Mouse (Mus musculus): ENCODE measurements around the gene 6030452D12Rik. TPM values are rescaled to one million over a fixed set of nuclear protein-coding genes. Genes with fewer than 3 reads are reported as not detected.
A peak's percentile ranks its signal among the peaks of the same experiment; 100 is the strongest.

Gene 6030452D12Rik
- polyA plus RNA-seq, 1 experiment from 2014 or later, result not detected

- Histone ChIP-seq H3K27ac (no peak overlapping the region), H3K4me2 (replicated peaks) (peak overlapping the region; percentile 74), H3K4me3 (peak overlapping the region; percentile 33), H3K9me3 (no peaks in the 10 kb centered on the region), H3K9ac (peak overlapping the region; percentile 34; the same call in 1 of the 2 replicates), H3K4me1 (peaks cover 34% of the 10 kb centered on the region), H3K36me3 (no peaks in the 10 kb centered on the region), H3K27me3 (replicated peaks) (peaks cover 53% of the 10 kb centered on the region)
- ATAC-seq (ENCODE audit: low FRiP score, low read depth), result peak; percentile 51
- WGBS, result under 1% methylated on average over 30 of the region's 30 CpGs
Measured at GRCm38 (mm10) chr8:106507761-106508331, 7.5 kb downstream of the 6030452D12Rik start.

GRCm38 (mm10) chr8:106508456-106508855, 8.1 kb downstream of the 6030452D12Rik start:
- no peaks in the 10 kb centered on the region for H3K36me3 ChIP-seq
- peaks cover 53% of the 10 kb centered on the region for H3K27me3 ChIP-seq (replicated peaks)
- H3K9me3 ChIP-seq, result no peaks in the 10 kb centered on the region
- H3K4me1 ChIP-seq, result peaks cover 34% of the 10 kb centered on the region
- no peak overlapping the region for H3K27ac ChIP-seq
- ATAC-seq (ENCODE audit: low FRiP score, low read depth), result 0 out of 2 replicates have a peak, but pooled peaks have one; percentile 15
- H3K9ac ChIP-seq, result peak overlapping the region; percentile 34; the same call in 1 of the 2 replicates
- 23% methylated on average over 3 of the region's 3 CpGs for WGBS
- peak overlapping the region; percentile 74 for H3K4me2 ChIP-seq (replicated peaks)
- no peak overlapping the region for H3K4me3 ChIP-seq

DNA sequence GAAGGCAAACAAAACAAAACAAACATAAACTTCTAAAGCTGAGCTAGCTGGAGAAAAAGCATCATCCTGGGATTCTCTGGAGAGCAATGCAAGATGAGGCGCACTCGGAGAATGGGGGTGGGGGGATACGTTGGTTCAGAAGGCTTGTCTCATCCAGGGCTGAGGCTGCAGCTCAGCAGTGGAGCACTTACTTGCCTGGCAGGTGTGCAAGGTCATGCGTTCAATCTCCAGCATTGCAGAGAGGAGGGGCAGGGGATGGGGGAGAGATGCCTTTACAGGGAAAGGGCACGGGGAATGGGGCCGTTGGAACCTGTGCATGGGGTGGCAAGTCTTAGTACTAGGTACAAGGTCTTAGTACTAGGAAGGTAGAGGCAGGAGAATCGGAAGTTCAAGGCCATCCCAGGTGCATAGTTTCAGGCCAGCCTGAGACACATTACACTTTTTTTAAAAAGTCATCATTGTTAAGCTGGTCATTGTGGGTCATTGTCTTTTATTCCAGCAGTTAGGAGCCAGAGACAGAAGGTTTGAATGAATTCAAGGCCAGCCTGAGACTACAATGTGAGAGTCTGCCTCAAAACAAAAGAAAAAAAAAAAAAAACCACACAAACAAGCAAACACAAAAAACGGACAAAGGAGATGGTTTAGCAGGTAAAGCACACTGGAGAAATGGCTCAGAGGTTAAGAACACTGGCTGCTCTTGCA, 8.9 kb downstream of the 6030452D12Rik start:
- H3K9ac ChIP-seq, result no peak overlapping the region
- no peaks in the 10 kb centered on the region for H3K9me3 ChIP-seq
- no peaks in the 10 kb centered on the region for H3K36me3 ChIP-seq
- H3K4me1 ChIP-seq, result peaks cover 34% of the 10 kb centered on the region
- no peak overlapping the region for H3K4me2 ChIP-seq (replicated peaks)
- H3K27me3 ChIP-seq (replicated peaks), result peaks cover 56% of the 10 kb centered on the region
- WGBS, result 48% methylated on average over 8 of the region's 8 CpGs
- H3K27ac ChIP-seq, result no peak overlapping the region
- no peak for ATAC-seq (ENCODE audit: low FRiP score, low read depth)
- H3K4me3 ChIP-seq, result no peak overlapping the region

GRCm38 (mm10) chr8:106510365-106510975, 10.1 kb downstream of the 6030452D12Rik start, which contains the start of gene Cdh3:
Gene Cdh3 (plus strand): TSS chr8:106510891.
- 0 out of 2 replicates have a peak, but pooled peaks have one; percentile 5 for ATAC-seq (ENCODE audit: low FRiP score, low read depth)
- peak within 1 kb of the TSS; percentile 40 for H3K9ac ChIP-seq
- peaks cover 34% of the 10 kb centered on the region for H3K4me1 ChIP-seq
- no peaks in the 10 kb centered on the region for H3K36me3 ChIP-seq
- WGBS, result 2% methylated on average over 34 of the region's 34 CpGs
- no peaks in the 10 kb centered on the region for H3K9me3 ChIP-seq
- H3K27ac ChIP-seq, result no peak within 1 kb of the TSS
- peaks cover 56% of the 10 kb centered on the region for H3K27me3 ChIP-seq (replicated peaks)
- peak within 1 kb of the TSS; percentile 67 for H3K4me2 ChIP-seq (replicated peaks)
- peak within 1 kb of the TSS; percentile 35 for H3K4me3 ChIP-seq

- no peaks in the 10 kb centered on the region for H3K36me3 ChIP-seq
- H3K4me3 ChIP-seq, result peak overlapping the region; percentile 35
- H3K9ac ChIP-seq, result peak overlapping the region; percentile 40
- no peak overlapping the region for H3K27ac ChIP-seq
- H3K4me2 ChIP-seq (replicated peaks), result peak overlapping the region; percentile 67
- H3K4me1 ChIP-seq, result peaks cover 34% of the 10 kb centered on the region
- no peaks in the 10 kb centered on the region for H3K9me3 ChIP-seq
- H3K27me3 ChIP-seq (replicated peaks), result peaks cover 56% of the 10 kb centered on the region
- ATAC-seq (ENCODE audit: low FRiP score, low read depth), result peak; percentile 39; the same call in 1 of the 2 replicates
- WGBS, result 1% methylated on average over 22 of the region's 22 CpGs
Measured at GRCm38 (mm10) chr8:106511065-106511501, 10.8 kb downstream of the 6030452D12Rik start.

DNA sequence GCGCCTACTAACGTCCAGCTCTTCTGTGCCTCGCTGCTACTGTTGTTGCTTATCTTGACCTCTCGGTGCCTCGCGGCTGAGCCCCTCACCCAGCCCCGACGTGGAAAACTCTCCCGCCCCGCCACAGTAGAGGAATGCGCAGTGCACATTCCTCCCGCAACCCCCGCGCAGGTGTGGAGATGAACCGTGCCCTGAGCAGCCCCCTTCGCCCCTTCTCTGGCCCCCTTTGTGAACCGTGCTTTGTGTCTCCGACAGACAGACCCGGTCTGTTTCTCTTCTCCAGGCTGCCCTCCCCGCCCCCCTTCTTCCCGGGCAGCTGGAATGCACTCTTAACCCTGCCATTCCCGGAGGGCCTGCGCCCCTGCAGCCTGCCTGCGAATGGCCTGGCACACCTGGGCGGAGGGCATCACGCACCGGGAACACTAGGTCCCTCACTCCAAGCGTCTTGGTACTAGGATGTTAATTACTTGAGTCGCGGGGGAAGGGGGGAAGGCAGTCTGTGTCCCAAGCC, 11.3 kb downstream of the 6030452D12Rik start:
- Histone ChIP-seq H3K9me3 (no peaks in the 10 kb centered on the region), H3K36me3 (no peaks in the 10 kb centered on the region), H3K4me3 (peak overlapping the region; percentile 35), H3K27me3 (replicated peaks) (peaks cover 56% of the 10 kb centered on the region), H3K4me1 (peaks cover 34% of the 10 kb centered on the region), H3K9ac (peak overlapping the region; percentile 40; the same call in 1 of the 2 replicates), H3K27ac (no peak overlapping the region), H3K4me2 (replicated peaks) (peak overlapping the region; percentile 67)
- WGBS, result under 1% methylated on average over 30 of the region's 30 CpGs
- ATAC-seq (ENCODE audit: low FRiP score, low read depth), result 0 out of 2 replicates have a peak, but pooled peaks have one; percentile 18

- Histone ChIP-seq H3K27me3 (replicated peaks) (peaks cover 50% of the 10 kb centered on the region), H3K4me2 (replicated peaks) (peak overlapping the region; percentile 16; the same call in 1 of the 2 replicates), H3K4me1 (peaks cover 28% of the 10 kb centered on the region), H3K4me3 (no peak overlapping the region), H3K36me3 (no peaks in the 10 kb centered on the region), H3K9me3 (no peaks in the 10 kb centered on the region), H3K27ac (no peak overlapping the region), H3K9ac (no peak overlapping the region)
- 49% methylated on average over 7 of the region's 7 CpGs for WGBS
- no peak for ATAC-seq (ENCODE audit: low FRiP score, low read depth)
Measured at GRCm38 (mm10) chr8:106512475-106513150, 12.3 kb downstream of the 6030452D12Rik start.

DNA sequence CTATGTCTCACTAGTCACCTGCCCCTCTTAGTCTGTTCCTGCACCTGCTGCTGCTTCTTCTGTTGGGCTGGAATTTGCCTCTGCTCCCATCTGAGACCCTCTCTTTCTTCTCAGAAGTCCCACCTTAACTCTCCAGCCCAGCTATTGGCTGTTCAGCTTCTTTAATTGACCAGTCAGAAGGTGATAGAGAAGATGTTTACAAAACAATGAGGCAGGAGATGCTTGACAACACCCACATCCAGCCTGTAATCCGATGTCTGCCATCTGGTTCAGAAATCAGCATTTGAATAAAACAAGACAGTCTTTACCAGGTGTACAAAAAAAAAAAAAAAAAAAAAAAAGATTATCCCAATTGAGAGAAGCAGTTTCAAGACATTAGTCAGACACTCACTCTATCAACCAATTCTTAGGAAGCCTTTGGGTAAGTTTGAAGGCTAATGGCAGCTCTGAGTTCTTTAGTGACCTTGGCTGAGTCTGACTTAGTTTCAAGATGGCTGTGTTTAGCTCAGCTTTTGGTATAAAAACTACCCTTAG, 15.7 kb downstream of the 6030452D12Rik start:
- no peak overlapping the region for H3K27ac ChIP-seq
- no peak overlapping the region for H3K9ac ChIP-seq
- H3K9me3 ChIP-seq, result no peaks in the 10 kb centered on the region
- WGBS, result 19% methylated on average over 1 of the region's 1 CpGs
- H3K4me1 ChIP-seq, result peaks cover 10% of the 10 kb centered on the region
- ATAC-seq (ENCODE audit: low FRiP score, low read depth), result no peak
- no peak overlapping the region for H3K4me2 ChIP-seq (replicated peaks)
- H3K27me3 ChIP-seq (replicated peaks), result peaks cover 20% of the 10 kb centered on the region
- no peak overlapping the region for H3K4me3 ChIP-seq
- H3K36me3 ChIP-seq, result no peaks in the 10 kb centered on the region

DNA sequence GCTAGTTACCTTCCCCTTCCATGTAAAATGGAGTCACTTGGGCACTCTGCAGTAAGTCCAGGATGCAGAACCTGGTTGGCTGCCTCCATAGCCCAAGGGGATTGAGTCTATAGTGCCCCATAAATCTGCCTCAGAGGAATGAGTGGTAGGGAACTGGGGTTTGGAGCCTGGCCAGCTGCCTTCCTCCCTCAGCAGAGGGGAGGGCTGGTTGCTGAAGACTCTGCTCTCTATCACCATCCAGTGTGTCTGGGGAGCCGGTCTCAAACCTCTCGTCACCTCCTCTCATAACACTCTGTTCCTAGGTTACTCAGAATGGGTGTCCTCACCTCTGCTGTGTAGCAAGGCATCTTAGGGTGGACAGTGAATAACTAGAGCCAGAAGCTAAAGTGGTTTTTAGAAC, 16.3 kb downstream of the 6030452D12Rik start:
- no peaks in the 10 kb centered on the region for H3K9me3 ChIP-seq
- WGBS, result 52% methylated on average over 2 of the region's 2 CpGs
- 0 out of 2 replicates have a peak, but pooled peaks have one; percentile 17 for ATAC-seq (ENCODE audit: low FRiP score, low read depth)
- H3K27me3 ChIP-seq (replicated peaks), result peaks cover 14% of the 10 kb centered on the region
- peaks cover 5% of the 10 kb centered on the region for H3K4me1 ChIP-seq
- no peak overlapping the region for H3K4me3 ChIP-seq
- no peak overlapping the region for H3K9ac ChIP-seq
- no peak overlapping the region for H3K27ac ChIP-seq
- no peaks in the 10 kb centered on the region for H3K36me3 ChIP-seq
- no peak overlapping the region for H3K4me2 ChIP-seq (replicated peaks)

DNA sequence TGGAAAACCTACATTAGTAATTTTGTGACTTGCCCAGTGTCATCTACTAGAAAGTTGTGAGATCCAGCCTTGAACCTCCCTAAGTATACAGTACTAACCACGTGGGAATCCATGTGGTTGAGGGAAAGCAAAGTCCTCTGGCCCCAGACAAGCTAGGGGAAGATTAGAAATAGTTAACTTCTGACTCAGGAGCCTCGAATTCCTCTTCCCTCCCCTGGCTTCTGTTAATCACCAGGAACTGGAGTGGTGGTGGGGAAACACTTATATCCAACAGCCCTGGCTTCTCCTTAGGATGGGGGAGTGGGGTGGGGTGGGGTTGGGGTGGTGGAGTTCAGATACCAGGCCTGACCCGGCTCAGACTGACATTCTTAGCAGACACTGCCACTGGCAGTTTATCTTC, 18.4 kb downstream of the 6030452D12Rik start:
- no peaks in the 10 kb centered on the region for H3K27me3 ChIP-seq (replicated peaks)
- no peaks in the 10 kb centered on the region for H3K36me3 ChIP-seq
- no peak for ATAC-seq (ENCODE audit: low FRiP score, low read depth)
- 50% methylated on average over 3 of the region's 3 CpGs for WGBS
- H3K4me3 ChIP-seq, result no peak overlapping the region
- no peak overlapping the region for H3K9ac ChIP-seq
- no peaks in the 10 kb centered on the region for H3K4me1 ChIP-seq
- no peak overlapping the region for H3K4me2 ChIP-seq (replicated peaks)
- H3K9me3 ChIP-seq, result no peaks in the 10 kb centered on the region
- no peak overlapping the region for H3K27ac ChIP-seq

- WGBS, result 90% methylated on average over 7 of the region's 7 CpGs
- no peaks in the 10 kb centered on the region for H3K36me3 ChIP-seq
- no peak overlapping the region for H3K9ac ChIP-seq
- no peak overlapping the region for H3K4me2 ChIP-seq (replicated peaks)
- H3K4me3 ChIP-seq, result no peak overlapping the region
- ATAC-seq (ENCODE audit: low FRiP score, low read depth), result no peak
- no peaks in the 10 kb centered on the region for H3K9me3 ChIP-seq
- no peak overlapping the region for H3K27ac ChIP-seq
- no peaks in the 10 kb centered on the region for H3K27me3 ChIP-seq (replicated peaks)
- H3K4me1 ChIP-seq, result no peaks in the 10 kb centered on the region
Measured at GRCm38 (mm10) chr8:106520578-106520977, 20.3 kb downstream of the 6030452D12Rik start.
